Mouse (Mus musculus) layer of hippocampus, postnatal 25 days (tissue): ENCODE data around the gene B3galt1. TPM values are rescaled to one million over a fixed set of nuclear protein-coding genes. Genes with fewer than 3 reads are reported as not detected.

Source experiments
- DNase-seq, 2 experiments: peaks; one replicate each; pipeline ENCODE4 v3.0.0; 2022; ENCODE audit warnings: mixed read lengths in 2 of 2, low spot score in 1 of 2; ENCODE audit errors: extremely low spot score in 1 of 2
- total RNA-seq, 2 experiments: library from RNA; stranded (reverse); gene quantifications; 2 replicates each; pipeline ENCODE4 v1.2.3; 2021

The B3galt1 gene
- total RNA-seq, result 10 to 100 TPM; 85.1 to 88.0 TPM

DNA sequence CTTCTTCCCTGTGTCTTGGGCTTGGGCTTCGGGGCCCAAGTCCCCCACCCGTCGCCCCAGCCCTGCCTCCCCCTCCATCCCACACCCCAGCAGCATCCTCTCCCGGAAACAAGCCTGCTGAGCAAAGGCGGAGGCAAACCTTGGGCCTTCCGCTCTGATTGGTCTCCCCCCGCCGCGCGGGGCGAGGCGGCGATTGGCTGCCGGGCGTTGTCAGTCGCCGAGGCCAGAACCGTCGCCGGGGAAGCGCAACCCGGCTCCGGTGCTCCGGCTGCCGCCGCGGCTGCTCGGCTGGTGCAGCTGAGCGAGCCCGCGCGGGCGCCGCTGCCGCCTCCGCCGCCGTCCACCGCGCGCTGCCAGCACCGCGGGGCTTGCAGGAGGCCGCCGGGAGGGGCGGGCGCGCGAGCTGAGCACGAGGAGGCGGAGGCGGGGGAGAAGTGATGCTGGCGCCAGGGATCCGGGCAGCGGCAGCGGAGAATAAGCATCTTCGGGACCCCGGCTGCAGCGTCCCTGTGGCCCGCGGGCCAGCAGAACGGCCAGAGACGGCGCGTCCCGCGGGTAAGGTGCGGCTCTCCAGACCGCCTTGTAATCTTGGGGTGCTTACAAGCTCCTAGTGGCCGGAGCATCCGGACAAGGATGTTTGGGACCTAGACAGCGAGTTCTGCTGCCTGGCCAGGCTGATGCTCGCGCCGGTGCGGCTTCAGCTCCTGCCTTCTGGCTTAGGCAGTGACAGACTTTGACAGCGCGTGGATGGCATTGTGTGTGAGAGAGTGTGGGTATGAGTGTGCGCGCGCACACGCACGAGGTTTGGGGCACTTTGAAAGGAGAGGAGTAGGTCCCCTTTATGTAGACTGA, at the start of gene B3galt1:
Gene B3galt1 (plus strand): TSS at position 392 of the 852 bp plus-strand sequence.
- peak; percentile 75 to 87 for DNase-seq

DNA sequence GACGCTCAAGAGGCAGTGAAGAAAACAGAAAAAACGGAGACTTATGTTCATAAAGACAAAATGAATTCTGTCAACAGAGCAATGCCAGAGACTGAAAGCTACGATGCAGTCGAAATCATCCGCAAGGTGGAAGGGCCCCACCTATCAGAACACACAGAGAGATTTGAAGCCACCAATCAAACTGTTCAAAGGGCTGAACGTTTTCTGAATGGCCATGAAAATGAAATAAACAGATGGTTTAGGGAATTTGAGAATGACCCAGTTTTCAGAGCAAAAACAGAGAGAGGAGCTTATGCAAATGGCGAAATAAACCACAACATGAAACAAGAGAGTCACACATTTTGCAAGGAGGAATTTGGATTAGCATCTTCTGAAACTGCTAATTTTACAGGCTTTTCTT, 49.3 kb upstream of the B3galt1 start:
- no peak for DNase-seq

DNA sequence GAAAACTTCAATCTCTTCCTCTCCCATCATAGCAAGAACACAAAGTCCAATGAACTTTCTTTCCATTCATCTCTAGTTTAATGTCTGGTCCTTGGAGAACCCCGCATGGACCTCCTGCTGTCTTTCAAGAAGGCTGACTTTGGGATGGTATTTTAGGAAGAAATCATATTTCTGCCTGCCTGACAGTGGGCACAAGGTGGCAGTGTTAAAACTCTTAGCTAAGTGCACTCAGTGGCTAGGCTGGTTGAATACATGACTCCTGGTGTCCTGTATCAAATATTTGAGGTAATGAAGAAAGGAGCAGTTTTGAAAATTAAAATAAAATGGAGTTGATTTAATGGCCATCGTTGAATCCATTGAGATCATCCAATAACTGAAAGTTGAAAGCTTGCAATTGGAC, 30.3 kb upstream of the B3galt1 start:
- no peak for DNase-seq

DNA sequence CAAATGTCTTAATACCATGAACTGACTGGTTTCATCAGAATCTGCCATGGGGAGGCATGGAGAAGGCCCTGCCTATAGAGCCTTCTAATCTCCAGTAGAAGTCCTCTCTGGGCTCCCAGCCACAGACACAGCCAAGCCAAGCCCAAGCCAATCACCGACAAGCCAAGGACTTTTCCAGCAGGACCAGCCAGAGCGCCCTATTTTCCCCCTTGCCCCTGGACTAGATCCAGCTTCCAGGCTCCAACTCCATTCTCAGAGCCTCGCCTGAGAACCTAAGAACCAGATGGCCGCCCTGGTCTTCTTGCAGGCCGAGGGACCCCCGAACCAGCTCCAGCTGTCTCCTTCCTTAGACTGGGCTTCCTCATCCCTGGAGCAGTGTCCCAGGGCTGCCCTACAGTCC, 26.2 kb upstream of the B3galt1 start:
- DNase-seq, result no peak

DNA sequence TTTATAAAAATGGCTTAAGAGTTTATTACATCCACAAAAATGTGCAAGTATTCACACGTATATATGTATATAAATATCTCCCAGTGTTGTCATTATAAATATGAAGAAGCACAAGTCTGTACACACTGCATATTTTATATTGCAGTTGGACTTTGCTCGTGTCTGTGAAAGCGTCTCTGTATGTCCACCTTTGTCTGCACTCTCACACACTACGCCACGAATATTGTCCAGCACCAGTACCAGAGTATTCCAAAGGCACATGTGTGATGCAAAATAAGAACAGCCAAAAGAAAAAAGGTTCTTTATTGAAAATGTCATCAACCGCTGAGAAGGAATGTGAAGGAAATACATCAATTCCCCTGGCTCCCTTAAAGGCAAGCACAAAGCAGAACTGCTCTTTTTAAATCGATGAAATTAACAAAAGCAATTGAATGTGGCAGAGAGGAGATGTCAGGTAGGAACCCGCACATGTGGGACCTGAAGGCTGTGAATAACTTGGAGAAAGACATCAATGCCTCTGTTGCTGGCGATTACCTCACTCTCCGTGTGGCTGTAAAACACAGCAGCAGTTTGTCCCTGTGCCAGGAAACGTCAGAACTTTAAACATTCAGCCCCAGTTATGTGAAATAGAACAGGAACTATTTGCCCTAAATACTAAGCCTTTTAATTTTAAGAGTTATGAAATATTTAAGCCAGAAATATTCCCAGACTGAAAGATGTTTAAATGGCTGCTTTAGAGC, 23.5 kb upstream of the B3galt1 start:
- DNase-seq, result no peak

DNA sequence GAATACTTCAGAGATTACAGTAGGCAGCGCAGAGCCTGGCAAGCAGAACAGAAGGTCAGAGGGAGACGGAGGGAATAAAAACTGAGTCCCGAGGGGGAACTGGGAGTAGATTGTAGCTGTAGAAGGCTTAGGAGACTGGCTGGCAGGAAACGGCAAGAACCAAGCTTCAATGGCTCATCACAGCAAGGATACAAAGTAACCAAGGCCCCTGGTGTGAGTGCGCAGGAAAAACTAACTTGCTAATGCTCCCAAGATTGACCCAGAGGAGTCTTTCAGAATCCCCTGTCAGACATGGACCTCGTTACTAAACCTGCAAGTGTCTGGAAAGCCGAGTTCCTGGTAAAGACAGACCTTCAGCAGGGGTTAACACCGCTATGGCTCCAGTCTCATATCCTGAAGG, 21.2 kb upstream of the B3galt1 start:
- no peak for DNase-seq

DNA sequence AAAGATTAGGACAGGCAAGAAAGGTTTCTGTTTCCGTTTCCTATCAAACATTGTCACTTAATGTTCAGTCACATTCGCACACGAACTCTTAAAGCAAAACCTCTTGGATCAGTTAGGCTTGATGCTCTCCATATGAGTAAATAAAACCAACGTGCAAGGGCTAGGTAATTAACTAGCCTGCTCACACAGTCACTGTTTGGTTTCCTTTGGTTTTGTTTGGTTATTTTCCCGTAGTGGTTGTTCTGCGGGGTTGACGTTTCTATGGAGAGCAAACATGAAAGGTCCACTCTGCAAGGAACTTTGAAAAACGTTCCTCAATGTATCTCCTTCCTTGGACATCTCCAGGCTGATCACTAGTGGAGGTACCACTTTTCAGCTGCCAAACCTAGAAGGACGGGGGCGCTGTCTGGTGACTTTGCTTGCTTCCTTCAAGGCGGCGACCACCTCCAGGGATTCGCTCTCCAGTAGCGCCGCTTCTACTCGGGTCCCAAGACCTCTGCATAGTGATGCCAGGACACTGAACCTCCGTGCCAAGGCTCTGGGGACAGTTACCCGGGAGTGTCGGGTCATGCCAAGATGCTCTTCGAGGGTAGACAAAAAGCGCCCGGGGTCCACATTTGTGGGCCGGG, 706 bp upstream of the B3galt1 start:
- peak; percentile 57 to 60 for DNase-seq

DNA sequence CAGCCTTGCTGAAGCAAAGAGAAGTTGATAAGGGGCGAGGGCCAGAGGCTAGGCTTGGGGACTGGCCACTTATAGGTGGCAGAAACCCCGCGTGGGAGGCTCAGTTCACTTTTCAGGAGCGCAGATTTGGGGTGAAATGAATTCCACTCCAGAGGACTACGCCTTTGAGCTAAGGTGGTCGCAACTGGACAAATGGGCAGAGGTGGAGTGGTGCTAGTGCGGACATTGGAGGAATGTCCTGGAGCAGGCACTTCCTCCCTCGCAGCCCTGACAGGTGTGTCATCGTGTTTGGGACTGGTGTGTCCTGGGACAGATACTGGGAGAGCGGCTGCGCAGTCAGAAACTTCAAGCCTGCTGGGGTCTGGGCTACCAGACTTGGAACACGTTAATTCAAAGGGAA, 895 bp downstream of the B3galt1 start:
- peak; percentile 10 for DNase-seq

DNA sequence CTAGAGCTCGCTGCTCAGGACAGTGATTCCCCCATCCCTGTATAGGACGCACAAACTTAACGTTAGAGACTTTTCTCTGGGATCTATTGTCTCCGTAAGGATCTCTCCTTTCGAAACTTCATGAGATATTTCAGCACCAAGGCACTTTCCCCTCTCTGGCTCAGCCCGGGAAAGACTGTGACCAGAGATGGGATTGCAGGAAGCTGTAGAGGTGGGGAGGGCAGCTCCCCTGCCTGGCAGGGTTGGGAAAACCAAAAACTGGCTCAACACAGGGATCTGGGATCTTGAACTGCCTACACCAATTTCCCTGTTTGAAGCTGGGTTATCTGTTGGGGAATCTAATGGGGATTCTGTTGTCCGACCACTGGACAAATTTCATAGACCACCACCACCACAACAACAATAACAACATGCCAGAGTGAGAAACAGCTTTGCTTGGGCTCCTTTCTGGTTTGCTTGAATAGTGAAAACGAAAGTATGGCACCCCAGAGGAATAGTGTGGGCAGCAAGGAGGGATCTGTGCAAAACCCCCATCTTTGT, 1.5 kb downstream of the B3galt1 start:
- DNase-seq, result no peak

DNA sequence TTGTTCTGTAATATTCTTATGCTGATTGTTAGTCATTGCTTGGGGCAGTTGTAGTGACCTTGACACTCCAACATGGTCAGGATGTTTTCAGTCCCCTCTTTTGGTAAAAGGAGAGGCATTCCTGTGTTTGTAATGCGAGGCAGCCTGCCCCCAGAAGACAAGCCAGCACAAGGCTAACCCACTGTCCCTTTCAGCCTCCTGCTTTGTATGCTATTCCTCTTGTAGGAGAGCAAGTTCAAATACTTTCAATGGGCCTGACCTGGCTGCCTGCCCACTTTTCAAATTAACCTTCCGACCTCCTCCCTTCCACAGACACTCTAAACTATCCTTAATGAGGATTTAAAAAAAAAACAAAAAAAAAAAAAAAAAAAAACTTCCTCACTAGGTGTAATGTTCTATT, 11.0 kb downstream of the B3galt1 start:
- peak in 1 of 2 experiments; percentile 29 for DNase-seq

DNA sequence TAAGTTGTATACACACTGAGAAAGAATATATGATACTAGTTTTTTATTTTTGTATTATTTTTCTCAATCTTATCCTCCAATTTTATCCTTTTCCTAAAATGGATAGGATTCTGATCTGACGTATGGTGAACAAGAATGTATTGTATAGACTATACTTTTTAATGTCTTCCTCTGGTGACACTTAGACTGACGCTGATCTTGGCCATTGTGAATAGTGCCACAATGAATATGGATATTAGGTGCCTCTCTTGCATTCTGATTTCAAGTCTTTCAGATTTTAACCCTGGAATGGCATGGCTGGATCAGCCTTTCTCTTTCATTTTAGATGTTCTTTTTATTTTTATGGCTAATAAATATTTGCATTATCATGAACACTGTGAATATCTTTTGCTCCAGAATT, 17.4 kb downstream of the B3galt1 start:
- DNase-seq, result no peak

DNA sequence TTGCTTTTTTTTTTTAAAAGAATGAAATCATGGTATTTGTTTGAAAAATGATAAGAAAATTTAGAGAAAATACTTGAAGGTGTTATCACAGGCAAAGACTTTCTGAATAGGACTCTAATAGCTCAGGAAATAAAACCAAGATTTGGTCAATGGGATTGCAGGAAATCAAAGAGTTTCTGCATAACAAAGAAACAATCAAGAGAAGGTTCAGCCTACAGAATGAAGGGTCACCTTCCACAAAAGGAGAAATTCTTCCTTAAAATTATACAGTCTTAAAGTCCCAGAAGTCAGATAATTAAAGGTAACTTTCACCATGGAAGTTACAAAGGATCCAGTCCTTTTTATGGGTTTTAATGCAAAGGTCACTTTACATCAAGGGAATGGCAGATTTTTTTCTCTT, 24.7 kb downstream of the B3galt1 start:
- DNase-seq, result no peak

DNA sequence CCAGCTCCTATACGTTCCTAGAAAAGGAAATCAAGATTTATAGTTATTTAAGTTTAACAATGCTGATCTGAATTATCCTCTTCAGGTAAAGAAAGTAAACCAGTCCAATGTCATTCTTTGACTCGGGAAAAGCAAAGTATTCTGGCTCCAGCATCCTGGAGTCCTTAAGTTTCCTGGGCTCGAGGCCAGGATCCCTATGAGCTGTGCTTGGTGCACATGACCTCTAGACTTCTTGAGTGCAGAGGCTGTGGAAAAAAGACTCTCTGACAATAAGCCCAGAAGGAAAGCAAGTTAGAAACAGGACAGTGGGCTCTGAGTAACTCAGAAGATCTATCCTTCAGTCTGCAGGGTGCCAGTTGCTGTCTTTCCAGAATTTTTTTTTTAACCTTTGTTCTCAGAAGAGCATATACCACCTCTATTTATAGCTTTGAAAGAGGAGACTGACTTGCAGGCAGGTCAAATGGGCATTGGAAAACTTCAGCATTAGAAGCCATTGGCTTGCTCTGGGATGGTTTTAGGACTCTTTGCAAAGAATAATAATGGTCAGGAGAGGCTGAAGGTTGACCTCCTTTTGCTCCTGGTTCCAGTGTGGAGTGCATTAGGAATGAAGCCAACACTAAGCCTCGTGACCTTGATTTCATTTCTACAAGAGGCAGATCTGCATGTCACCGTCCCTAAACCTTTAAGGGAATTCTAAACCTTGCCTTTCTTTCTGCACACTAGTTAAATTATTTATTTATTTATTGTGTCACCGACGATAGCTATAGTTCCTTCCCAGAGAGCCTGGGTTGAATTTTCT, 26.4 kb downstream of the B3galt1 start:
- DNase-seq, result no peak

DNA sequence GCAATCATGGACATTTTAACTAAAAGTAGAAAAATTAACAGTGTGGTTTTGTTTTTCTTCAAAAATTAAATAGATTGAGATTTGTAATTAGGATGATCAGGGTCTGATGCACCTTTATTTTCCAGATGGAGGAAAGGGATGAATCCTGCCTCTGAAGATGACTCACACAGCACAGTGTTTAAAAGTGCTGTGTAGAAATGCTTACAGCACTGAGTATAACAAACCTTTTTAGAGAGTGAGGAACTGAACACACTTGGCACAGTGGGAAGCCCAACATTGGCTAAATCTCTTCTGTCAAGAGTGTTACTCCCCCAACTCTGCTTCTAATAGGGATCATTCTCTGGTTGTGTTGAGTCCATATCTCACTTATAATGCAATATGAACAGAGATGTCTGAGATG, 57.2 kb downstream of the B3galt1 start:
- DNase-seq, result no peak

DNA sequence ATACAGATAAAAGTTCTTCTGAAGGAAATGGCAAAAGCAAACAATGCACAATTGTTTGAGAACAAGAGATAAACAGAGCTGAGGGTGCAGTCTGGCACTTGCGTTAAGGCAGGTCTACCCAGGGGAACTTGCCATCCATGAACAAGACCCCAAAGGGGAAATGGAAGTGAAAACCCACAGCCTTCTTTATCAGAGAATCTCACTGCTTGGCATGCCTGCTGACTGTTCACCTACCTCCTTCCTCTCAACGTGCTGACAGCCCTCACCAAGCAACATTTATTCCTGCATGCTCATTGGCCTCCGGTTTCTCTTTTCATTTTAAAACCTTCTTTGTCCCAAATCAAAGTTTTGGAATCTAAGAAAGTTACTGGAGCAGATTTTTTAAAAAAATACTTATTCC, 62.0 kb downstream of the B3galt1 start:
- DNase-seq, result no peak

DNA sequence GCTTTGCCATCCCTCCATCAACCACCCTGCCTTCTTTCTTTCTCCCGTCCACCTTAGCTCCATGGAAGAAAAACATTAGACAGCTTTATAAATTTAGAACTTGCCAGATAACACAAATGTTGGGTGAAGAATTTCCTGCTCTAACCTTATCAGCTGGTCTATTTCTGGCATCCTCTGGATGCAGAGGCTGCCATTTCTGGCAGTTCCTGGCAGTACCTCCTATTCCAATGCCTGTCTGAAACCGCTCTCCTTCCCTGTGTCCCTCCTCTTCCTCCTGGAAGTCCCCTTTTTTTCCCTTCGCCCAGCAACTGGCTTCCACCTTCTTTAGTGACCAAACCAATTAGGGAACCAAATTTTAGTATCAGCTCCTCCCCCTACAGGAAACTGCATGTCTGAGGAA, 62.6 kb downstream of the B3galt1 start:
- DNase-seq, result no peak

DNA sequence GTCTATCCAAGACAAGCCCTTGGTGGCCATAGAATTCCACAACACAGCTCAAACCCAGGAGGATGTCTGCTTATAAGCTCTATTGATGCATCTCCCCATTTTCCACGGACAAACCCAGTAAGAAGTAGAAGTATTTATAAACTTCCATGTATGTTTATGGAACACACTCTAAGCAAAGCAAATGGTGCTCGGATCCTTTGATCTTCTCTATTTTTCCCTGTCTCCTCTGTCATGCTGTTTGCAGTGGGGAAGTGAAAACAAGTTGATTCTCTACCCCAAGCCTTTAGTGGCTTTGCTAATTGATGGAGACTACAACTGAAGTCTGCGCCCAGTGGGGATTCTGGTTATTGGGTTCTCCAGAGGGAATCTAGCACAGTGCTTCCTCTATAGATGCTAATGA, 89.2 kb downstream of the B3galt1 start:
- no peak for DNase-seq

DNA sequence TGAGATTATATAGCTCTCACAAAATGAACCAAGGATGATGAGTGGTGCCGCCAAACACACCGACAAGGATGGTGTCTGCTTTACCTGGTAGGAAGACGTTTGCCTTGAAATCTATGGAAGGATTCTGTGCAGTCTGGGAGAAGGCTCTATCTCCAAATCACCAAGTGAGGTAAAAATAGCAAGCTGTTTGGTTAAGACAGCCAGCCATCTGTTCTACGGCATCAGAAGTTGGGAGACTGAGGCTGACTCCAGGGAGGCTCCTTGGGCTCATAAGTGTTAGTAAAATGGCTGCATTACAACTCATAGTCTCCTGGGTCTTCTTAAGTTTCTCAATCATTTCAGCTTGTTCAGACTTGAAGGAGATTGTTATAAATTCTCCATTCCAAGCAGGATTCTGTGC, 91.7 kb downstream of the B3galt1 start:
- DNase-seq, result no peak

DNA sequence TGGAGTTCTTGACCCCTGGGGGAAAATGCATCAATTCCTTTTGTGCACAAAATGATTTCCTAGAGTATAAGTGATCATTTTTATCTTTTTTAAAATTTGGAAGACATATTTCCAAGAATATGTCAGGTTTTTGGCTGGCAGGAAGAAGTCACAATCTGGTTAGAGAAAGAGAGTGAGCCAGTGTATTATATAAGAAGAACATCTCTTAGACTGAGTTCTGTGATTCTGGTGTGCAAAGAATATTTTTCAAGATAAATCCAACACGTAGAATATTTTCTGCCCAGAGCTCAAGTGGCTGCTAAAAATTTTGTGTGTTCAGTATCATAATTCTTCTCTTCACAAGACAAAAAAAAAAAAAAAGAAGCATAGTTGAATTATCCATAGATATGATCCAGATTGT, 92.4 kb downstream of the B3galt1 start:
- no peak for DNase-seq

DNA sequence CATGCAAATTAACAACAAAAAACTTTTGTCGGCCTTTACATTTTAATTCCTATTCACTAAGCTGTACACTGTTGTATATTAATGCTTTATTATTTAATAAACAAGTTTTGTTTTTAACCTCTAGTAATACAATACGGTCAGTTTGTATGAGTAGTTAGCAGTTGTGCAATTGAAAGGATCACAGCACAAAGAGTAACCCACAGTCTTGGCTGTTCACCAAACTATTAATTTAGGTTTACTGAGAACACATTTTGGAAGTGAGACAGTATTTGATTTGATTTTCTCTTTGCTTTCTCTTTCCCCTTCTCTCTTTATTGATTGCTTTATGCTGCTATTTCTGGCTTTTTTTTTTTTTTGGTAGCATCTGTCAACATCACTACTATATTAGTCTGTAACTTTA, 106.0 kb downstream of the B3galt1 start:
- DNase-seq, result no peak
